Mouse (Mus musculus): ENCODE data around the gene Gm21698. TPM values are rescaled to one million over a fixed set of nuclear protein-coding genes. Genes with fewer than 3 reads are reported as not detected.
"Not testable (repeated sequence)": the region's sequence is repeated elsewhere in the genome, so short reads cannot be mapped to it uniquely, and the experiment has no call there.

The Gm21698 gene
- 0.26 TPM in 1 of 2 replicates, not detected in the other for polyA plus RNA-seq (2016; fragmentation: Nextera tagmentation; extraction: Ambion mirVana)

- no CpG with 5 or more reads among the region's 3 CpGs for WGBS
- not testable (repeated sequence) for H3K4me3 ChIP-seq; H3K9me3 ChIP-seq; DNase-seq (ENCODE audit: low spot score); H3K27me3 ChIP-seq (ENCODE audit: insufficient read depth, poor library complexity, severe bottlenecking); H3K36me3 ChIP-seq; H3K27ac ChIP-seq; H3K4me1 ChIP-seq
Measured at GRCm38 (mm10) chr5:25988550-25988949, at the start of gene Gm21698. Gm21698 (minus strand) TSS chr5:25988650.

- WGBS: no CpG with 5 or more reads among the region's 3 CpGs
- not testable (repeated sequence) for H3K27ac ChIP-seq; H3K4me3 ChIP-seq; H3K9me3 ChIP-seq; H3K27me3 ChIP-seq (ENCODE audit: insufficient read depth, poor library complexity, severe bottlenecking); H3K4me1 ChIP-seq; H3K36me3 ChIP-seq; DNase-seq (ENCODE audit: low spot score)
Measured at GRCm38 (mm10) chr5:26022816-26023215, 34.4 kb upstream of the Gm21698 start, which contains the start of gene Gm5862. Gm5862 (minus strand) TSS chr5:26022916.

- H3K4me3 ChIP-seq; H3K4me1 ChIP-seq; DNase-seq (ENCODE audit: low spot score); H3K27ac ChIP-seq; H3K36me3 ChIP-seq; H3K9me3 ChIP-seq: not testable (repeated sequence)
- 52% methylated on average over 7 of the region's 7 CpGs for WGBS
- H3K27me3 ChIP-seq (ENCODE audit: insufficient read depth, poor library complexity, severe bottlenecking): peaks cover 10% of the 10 kb centered on the region
Measured at GRCm38 (mm10) chr5:26007697-26008096, 19.2 kb upstream of the Gm21698 start.

DNA sequence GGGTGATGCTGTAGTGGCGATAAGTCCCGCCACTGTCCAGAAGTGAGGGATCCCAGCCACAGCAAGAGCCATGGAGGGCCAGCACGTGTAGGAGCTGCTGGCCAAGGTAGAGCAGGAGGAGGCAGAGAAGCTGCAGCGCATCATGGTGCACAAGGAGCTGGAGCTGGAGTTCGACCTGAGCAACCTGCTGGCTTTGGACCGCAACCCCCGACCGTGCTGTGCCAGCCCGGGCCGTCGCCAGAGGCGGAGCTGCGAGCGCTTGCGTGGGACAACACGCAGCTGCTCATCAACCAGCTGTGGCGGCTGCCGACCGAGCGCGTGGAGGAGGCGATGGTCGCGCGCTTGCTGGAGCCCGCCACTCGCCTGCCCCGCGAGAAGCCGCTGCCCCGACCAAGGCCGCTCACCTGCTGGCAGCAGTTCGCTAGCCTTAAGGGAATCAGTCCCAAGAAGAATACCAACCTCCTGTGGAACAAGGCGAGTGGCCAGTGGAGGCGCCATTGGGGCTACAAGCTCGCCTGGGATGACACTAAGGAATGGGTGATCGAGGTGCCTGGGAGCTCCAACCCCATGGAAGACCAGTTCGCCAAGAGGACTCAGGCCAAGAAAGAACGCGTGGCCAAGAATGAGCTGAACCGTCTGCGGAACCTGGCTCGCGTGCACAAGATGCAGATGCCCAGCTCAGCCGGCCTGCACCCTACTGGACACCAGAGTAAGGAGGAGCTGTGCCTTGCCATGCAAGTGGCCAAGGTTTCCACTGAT, 18.7 kb upstream of the Gm21698 start:
- peak overlapping the region; percentile 51 for H3K4me3 ChIP-seq
- peak; percentile 83 for DNase-seq (ENCODE audit: low spot score)
- WGBS: 14% methylated on average over 45 of the region's 45 CpGs
- not testable (repeated sequence) for H3K9me3 ChIP-seq, H3K27ac ChIP-seq, H3K36me3 ChIP-seq, H3K4me1 ChIP-seq
- peaks cover 10% of the 10 kb centered on the region for H3K27me3 ChIP-seq (ENCODE audit: insufficient read depth, poor library complexity, severe bottlenecking)

- WGBS: 92% methylated on average over 1 of the region's 2 CpGs
- not testable (repeated sequence) for H3K4me1 ChIP-seq; H3K4me3 ChIP-seq; H3K36me3 ChIP-seq; H3K27ac ChIP-seq; DNase-seq (ENCODE audit: low spot score); H3K9me3 ChIP-seq
- peaks cover 10% of the 10 kb centered on the region for H3K27me3 ChIP-seq (ENCODE audit: insufficient read depth, poor library complexity, severe bottlenecking)
Measured at GRCm38 (mm10) chr5:26004698-26005097, 16.2 kb upstream of the Gm21698 start, which contains the start of gene Gm1979. Gm1979 (minus strand) TSS chr5:26004798.

DNA sequence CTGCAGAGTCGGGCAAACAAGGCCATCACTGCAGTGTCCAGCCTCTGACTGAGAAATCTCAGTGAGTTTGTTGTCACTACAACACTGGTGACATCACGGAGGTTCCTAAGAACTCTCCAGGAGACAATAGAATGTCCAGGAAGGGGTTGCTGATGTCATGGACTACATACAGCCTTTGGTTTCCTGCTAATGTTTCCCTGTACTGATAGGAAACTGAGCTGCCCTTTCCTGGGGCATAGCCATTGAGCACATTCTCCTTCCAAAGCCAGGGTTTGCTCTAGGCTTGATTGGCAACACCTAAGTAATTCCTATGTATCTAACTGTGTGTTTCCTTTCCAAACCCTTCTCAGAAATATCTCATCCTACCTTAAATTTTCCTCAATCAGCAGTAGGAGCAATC, 15.9 kb downstream of the Gm21698 start, which contains the start of gene Gm21680:
Gene Gm21680, minus strand, starts transcription at position 101 of the 400 bp plus-strand sequence.
- H3K4me3 ChIP-seq: not testable (repeated sequence)
- WGBS: no CpG with 5 or more reads among the region's 2 CpGs

GRCm38 (mm10) chr5:25957050-25957449, 31.4 kb downstream of the Gm21698 start:
- peak overlapping the region; percentile 42 for H3K4me3 ChIP-seq
- not testable (repeated sequence) for H3K36me3 ChIP-seq; DNase-seq (ENCODE audit: low spot score); H3K27ac ChIP-seq; H3K9me3 ChIP-seq; H3K4me1 ChIP-seq
- peaks cover 12% of the 10 kb centered on the region; the same call in 1 of the 2 replicates for H3K27me3 ChIP-seq (ENCODE audit: insufficient read depth, poor library complexity, severe bottlenecking)
- 40% methylated on average over 17 of the region's 17 CpGs for WGBS

More for the DNA sequence above, 15.9 kb downstream of the Gm21698 start, which contains the start of gene Gm21680:
- DNase-seq (ENCODE audit: low spot score); H3K27me3 ChIP-seq (ENCODE audit: insufficient read depth, poor library complexity, severe bottlenecking); H3K9me3 ChIP-seq; H3K4me1 ChIP-seq; H3K27ac ChIP-seq; H3K36me3 ChIP-seq: not testable (repeated sequence)

- not testable (repeated sequence) for H3K4me1 ChIP-seq, H3K36me3 ChIP-seq, H3K9me3 ChIP-seq, H3K27ac ChIP-seq
- peaks cover 12% of the 10 kb centered on the region; the same call in 1 of the 2 replicates for H3K27me3 ChIP-seq (ENCODE audit: insufficient read depth, poor library complexity, severe bottlenecking)
- peak; percentile 73 for DNase-seq (ENCODE audit: low spot score)
- 21% methylated on average over 32 of the region's 32 CpGs for WGBS
- H3K4me3 ChIP-seq: peak overlapping the region; percentile 42
Measured at GRCm38 (mm10) chr5:25956611-25957010, 31.8 kb downstream of the Gm21698 start.

DNA sequence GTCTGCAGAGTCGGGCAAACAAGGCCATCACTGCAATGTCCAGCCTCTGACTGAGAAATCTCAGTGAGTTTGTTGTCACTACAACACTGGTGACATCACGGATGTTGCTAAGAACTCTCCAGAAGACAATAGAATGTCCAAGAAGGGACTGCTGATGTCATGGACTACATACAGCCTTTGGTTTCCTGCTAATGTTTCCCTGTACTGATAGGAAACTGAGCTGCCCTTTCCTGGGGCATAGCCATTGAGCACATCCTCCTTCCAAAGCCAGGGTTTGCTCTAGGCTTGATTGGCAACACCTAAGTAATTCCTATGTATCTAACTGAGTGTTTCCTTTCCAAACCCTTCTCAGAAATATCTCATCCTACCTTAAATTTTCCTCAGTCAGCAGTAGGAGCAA, 34.1 kb downstream of the Gm21698 start, which contains the start of gene Gm21671:
Gene Gm21671, minus strand, starts transcription at position 101 of the 400 bp plus-strand sequence.
- H3K27me3 ChIP-seq (ENCODE audit: insufficient read depth, poor library complexity, severe bottlenecking): peaks cover 12% of the 10 kb centered on the region; the same call in 1 of the 2 replicates
- not testable (repeated sequence) for H3K36me3 ChIP-seq; H3K27ac ChIP-seq; H3K9me3 ChIP-seq; H3K4me3 ChIP-seq; DNase-seq (ENCODE audit: low spot score); H3K4me1 ChIP-seq
- WGBS: 72% methylated on average over 2 of the region's 2 CpGs

- H3K27ac ChIP-seq; H3K9me3 ChIP-seq; H3K4me1 ChIP-seq; H3K27me3 ChIP-seq (ENCODE audit: insufficient read depth, poor library complexity, severe bottlenecking); H3K36me3 ChIP-seq; H3K4me3 ChIP-seq: not testable (repeated sequence)
- peak; percentile 69 for DNase-seq (ENCODE audit: low spot score)
- WGBS: 80% methylated on average over 2 of the region's 2 CpGs
Measured at GRCm38 (mm10) chr5:25945391-25945790, 43.1 kb downstream of the Gm21698 start.

GRCm38 (mm10) chr5:25942281-25942680, 46.2 kb downstream of the Gm21698 start, which contains the start of gene Gm21663:
Gm21663 (minus strand) TSS chr5:25942381.
- not testable (repeated sequence) for DNase-seq (ENCODE audit: low spot score); H3K27ac ChIP-seq; H3K4me1 ChIP-seq; H3K4me3 ChIP-seq; H3K27me3 ChIP-seq (ENCODE audit: insufficient read depth, poor library complexity, severe bottlenecking); H3K9me3 ChIP-seq; H3K36me3 ChIP-seq
- 47% methylated on average over 2 of the region's 2 CpGs for WGBS
